Mouse (Mus musculus): ENCODE results near the gene Arl16.

GRCm38 (mm10) chr11:120452246-120452645, 15.2 kb downstream of the Arl16 start:
- TF ChIP-seq POLR2A (IDR thresholded peaks at IDR 0.05; ENCODE audit: borderline replicate concordance, low read depth, low read length) (no peak), CTCF (IDR thresholded peaks at IDR 0.05; ENCODE audit: low read depth, low read length) (no peak)
